Mouse (Mus musculus) thymus, postnatal 14 days (tissue): ENCODE measurements around the gene Itgb3bp.

ENCODE experiments used
- DNase-seq: peaks from one replicate; pipeline ENCODE4 v3.0.0; 2021

Gene Itgb3bp

DNA sequence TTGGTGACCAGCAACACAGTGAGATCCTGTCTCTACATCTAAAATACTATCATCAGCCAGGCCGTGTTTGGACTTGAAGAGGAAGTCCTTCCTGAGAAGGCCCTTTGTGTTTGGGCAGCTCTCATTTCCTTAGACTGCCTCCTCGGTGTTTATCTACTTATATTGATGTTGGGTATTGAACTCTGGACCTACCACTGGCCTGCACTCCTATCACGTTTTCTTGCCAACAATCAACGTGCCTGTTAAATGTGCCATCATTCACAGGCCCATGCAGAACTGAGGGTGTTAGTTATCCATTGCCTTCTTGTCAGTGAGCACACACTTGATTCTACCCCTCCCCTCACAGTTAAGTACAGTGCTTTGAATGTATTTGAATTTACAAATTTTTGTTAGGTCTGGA lies 211.7 kb downstream of the Itgb3bp start:
- DNase-seq: no peak

DNA sequence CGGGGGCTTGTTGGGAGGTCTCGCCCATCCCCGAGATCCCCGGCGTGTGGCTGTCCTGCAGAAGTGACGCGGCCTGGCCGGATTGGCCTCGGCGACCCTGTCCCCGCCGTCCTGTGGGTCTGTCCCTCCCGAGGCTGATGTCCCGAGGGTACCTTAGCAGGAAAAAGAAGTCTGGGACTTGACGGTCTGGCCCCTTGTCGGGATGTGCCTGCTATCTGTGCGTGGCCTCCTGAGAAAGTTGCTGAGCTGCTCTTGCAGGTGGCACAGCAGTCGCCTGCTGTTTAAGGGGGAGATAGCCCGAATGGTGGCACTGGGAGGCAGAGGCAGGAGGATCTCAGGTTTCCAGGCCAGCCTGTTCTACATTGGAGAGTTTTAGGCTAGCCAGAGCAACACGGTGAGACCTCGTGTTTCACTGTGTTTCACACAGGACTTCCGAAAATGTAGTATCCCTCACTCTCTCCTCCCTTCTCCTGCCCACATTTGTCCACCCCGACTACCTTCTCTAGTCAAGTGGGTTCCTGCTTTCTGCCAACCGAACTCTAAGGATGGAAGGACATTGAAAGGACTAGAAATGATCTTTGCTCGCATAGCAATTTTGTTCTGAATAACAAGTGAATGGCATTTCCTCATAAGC lies 213.7 kb downstream of the Itgb3bp start:
- DNase-seq: no peak
